Mouse (Mus musculus): ENCODE results near the gene Plppr3.

Plppr3 gene

DNA sequence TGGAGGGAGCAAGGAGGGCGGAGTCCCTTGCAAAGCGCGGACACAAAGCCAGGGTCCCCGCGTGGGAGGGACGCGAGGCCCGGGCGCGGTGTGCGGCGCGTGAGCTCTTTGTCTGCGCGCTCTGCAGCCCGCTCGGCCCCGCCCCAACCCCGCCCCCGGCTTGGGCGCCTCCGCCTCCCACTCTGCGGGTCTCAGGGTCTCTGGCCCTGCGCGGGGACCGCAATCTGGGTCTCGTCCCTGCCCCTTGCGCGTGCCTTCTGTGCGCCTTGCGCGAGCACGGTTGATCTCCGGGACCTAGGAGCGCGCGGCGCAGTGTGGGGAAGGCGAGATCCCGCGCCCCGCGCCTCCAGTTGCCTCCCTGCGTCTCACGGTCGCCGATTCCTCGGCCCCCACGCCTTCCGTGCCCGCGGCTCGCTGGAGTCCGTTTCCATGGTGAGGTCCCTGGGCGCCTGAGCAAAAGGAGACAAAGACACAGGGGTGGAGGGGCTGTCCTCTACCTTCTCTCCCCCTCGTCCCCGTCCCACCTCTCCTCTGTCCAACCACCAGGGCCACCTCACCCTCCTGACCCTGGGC, at the start of gene Plppr3, which contains the start of gene Prtn3:
Plppr3 (minus strand) TSS at position 345 of the 573 bp plus-strand sequence.
Prtn3 (plus strand) TSS at position 187 of the 573 bp plus-strand sequence.
- DNase-seq (ENCODE audit: low read depth, low spot score), result peak; percentile 87

DNA sequence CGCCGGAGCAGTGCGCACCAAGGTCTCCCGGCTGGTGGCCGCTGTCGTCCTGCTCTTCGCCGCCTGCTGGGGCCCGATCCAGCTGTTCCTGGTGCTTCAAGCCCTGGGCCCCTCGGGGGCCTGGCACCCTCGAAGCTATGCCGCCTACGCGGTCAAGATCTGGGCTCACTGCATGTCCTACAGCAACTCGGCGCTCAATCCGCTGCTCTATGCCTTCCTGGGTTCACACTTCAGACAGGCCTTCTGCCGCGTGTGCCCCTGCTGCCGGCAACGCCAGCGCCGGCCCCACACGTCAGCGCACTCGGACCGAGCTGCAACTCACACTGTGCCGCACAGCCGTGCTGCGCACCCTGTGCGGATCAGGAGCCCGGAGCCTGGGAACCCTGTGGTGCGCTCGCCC, 47.1 kb upstream of the Plppr3 start:
- no peak for DNase-seq (ENCODE audit: low read depth, low spot score)

DNA sequence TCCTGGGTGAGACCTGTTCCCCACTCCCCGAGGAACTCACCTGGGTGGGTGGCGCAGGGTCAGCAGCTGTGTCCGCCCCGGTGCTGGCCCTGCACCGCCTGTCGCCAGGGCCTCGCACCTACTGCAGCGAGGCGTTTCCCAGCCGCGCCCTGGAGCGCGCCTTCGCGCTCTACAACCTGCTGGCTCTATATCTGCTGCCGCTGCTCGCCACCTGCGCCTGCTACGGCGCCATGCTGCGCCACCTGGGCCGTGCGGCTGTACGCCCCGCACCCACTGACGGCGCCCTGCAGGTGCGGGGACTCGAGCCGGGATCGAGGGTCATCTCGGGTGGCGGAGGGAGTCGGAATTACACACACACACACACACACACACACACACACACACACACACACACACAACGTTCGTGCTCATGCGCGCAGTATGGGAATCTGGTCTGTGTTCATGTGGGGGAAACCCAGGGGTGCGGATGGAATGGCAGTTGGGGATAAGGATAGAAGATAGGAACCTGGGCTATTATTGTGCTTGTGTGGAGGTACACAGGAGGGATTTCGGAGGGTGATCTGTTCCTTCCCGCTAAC, 46.6 kb upstream of the Plppr3 start, which contains the start of gene R3hdm4:
R3hdm4 (minus strand) TSS at position 251 of the 578 bp plus-strand sequence.
- no peak for DNase-seq (ENCODE audit: low read depth, low spot score)

DNA sequence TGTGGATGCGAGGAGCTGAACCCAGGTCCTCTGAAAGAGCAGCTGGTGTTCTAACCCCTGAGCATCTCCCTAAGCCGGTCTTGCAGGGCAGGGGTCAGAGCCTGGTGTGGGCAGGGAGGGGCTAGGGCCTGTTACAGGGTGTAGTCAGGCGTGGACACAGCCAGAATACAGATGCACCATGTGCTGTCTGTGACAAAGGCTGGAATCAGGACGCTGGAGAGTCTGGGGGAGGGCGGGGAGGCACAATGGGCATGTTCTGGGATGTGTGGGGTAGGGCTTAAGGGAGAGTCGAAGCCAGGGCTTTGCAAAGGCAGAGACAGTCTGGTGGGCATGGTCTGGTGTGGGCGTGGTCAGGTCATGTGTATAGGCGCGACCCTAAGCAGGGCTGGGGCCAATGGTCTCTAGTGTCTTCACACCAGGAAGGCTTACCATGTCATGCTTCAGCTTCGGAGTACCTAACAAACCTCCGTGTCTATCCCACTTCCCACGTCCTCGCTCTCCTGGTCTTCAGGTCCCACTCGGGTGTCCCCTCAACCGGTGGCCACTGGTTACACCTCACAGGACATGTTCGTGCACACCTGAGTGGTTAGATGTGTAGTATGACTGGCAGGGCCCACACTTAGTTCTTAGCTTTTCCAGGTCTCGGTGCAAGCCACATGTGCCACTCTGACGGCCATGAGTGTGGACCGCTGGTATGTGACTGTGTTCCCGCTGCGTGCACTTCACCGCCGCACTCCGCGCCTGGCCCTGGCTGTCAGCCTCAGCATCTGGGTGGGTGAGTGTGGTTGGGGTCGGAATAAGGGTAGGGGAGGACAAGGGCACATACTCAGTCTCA, 45.8 kb upstream of the Plppr3 start:
- DNase-seq (ENCODE audit: low read depth, low spot score), result no peak

DNA sequence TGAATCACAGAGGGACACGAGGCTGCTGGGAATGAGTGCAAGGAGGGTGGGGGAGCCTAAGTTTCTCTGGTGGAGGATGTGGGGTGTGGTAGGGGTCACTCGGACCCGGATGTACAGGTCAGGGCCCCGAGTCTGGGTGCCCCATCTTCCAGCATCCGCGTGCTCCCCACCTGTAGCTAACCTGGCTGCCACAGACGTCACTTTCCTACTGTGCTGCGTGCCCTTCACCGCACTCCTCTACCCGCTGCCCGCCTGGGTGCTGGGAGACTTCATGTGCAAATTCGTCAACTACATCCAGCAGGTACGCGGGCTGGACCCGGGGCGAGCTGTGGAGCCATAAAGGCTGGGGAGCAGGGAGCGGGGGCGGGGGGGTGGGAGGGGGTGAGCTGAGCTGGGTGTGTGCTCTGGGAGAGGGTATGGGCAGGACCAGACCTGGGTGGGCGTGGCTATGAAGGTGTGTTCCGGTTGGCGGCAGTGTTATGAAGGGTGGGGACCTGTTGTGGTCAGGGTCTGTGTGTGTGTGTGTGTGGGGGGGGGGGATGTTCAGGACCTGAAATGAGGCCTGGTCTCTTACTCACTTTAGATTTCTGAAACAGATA, 44.9 kb upstream of the Plppr3 start:
- no peak for DNase-seq (ENCODE audit: low read depth, low spot score)

DNA sequence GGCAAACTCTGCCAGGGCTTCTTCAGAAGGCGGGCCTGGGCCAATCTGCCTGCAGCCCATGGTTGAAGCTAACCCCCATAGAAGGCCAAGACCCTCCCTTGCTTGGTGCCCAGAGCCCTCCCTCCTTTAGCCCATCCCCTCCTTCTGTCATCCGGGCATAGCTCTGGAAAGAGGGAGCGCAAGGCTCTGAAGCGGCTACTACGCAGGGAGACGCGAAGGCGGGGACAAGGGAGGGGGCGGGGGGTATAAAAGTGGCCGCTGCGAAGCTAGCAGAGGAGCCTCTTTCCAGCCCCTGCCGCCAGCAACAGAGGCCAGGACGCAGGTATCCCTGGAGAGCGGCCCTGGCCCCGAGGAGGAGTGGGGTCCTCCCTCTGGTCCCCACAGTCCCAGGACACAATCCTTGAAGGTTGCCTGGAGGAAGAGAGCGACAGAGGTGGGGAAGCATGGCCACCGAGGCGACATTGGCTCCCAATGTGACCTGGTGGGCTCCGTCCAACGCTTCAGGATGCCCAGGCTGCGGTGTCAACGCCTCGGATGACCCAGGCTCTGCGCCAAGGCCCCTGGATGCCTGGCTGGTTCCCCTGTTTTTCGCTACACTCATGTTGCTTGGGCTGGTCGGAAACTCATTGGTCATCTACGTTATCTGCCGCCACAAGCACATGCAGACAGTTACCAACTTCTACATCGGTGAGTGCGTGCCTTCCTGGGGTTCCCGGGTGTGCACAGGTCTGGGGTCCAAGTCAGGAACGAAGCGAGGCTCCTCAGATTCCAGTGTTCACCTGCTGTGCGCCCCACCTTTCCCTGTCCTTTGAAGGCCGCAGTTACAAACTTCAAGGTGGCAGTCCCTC, 44.0 kb upstream of the Plppr3 start:
- DNase-seq (ENCODE audit: low read depth, low spot score), result no peak

DNA sequence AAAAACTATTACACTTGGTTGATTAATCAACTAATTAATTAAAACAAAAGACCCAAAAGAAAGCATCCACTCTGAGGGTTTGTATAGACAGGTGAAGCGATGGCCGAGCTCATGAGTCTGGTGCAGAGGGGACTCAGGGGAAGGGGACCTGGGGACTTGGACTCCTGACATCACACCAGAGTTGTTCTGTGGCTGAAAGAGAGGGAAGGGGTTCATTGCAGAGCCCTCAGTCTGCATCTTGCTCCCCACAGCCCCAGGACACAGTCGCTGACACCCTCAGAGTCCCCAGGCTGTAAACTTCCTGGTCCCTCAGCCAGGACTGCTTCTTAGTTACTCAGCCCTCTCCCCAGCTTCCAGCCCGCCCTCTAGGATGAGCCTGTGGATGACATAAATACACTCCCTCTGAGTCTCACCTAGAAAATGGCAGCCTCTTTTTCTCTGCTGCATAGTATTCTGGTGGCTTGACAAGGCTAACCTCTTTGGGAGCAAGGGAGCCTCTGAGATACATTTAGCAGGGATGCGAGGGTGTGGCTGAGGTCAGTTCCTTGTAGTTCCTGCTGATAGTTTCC, 43.2 kb upstream of the Plppr3 start:
- DNase-seq (ENCODE audit: low read depth, low spot score), result no peak

DNA sequence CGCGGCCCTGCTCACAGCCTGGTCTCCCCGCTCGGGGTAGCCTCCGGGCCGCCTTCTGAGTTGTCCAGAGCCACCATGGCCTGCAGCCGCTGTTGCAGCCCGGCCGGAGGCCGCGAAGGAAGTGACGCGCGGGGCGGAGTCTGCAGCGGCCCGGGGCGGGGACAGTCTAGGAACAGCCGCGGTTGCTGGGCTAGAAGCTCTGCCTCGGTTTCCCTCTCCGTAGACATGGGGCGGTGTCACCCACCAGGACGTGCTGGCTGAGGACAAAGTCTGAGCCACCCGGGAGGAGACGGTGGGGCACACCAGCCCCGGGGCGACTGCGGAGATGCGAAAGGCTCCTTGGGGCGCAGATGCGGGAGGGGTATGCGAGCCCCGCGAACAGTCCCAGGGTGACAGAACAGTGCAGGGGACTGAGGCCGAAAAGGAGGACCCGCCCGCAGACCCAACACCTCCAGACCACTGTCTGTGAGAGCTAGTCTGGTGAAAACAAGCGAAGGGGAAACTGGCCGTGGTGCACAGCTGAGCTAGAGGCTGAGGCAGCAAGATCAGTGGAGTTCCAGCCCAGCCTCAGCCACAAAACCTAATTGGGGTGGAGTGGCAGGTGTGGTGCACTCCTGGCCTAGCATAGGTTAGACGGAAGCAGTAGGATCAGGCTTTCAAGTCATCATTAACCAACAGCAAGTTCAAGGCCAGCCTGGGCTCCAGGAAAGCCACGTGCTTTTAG, 42.5 kb upstream of the Plppr3 start, which contains the start of gene Kiss1r:
Kiss1r (plus strand) TSS at position 164 of the 724 bp plus-strand sequence.
- peak; percentile 72 for DNase-seq (ENCODE audit: low read depth, low spot score)

DNA sequence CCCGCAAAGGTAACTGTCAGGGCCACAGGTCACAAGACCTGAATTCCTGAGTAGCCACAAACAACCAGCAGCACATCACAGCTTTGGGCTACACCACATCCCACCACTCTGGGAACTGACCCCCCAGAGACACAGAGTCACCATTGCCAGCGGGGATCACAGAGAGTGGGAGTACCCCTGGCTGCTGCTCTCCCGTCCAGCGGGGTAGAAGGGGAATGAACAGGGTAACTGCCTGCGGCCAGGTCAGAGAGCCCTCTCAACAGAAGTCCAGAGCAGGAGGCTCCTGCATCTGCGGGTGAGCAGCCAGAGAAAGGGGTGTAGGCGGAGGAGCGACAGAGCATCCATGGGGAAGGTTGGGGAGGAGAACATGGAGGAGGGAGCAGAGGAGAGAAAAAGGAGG, 41.6 kb upstream of the Plppr3 start:
- no peak for DNase-seq (ENCODE audit: low read depth, low spot score)

DNA sequence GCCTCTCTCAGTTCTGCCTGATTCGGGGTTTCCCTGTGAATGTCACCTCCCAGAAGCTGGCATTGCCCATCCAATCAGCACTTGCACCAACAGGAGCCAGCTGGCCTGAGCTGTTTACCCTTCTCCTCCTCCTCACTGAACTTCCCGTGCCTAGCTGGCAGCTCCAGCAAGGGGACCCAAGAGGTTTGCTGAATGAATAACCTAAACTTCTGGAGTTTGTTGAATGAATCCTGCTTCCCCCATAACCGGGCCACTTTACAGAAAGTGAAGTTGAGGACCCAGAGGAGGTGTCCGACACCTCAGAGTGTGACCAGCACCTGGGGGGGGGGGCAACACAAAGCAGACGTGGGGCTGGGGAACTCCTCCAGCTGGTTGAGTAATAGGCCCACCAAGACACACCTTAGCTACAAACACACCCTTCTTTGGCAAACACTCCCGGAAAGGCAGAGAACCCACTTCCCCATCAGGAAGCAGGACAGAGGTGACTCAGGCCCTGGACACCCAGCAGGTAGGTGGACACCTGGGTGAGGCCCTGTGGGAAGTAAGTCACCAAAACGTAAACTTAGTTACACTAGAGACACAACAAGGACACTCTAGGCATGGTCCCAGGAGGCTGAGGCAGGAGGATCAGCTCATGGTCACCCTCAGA, 40.6 kb upstream of the Plppr3 start:
- no peak for DNase-seq (ENCODE audit: low read depth, low spot score)

DNA sequence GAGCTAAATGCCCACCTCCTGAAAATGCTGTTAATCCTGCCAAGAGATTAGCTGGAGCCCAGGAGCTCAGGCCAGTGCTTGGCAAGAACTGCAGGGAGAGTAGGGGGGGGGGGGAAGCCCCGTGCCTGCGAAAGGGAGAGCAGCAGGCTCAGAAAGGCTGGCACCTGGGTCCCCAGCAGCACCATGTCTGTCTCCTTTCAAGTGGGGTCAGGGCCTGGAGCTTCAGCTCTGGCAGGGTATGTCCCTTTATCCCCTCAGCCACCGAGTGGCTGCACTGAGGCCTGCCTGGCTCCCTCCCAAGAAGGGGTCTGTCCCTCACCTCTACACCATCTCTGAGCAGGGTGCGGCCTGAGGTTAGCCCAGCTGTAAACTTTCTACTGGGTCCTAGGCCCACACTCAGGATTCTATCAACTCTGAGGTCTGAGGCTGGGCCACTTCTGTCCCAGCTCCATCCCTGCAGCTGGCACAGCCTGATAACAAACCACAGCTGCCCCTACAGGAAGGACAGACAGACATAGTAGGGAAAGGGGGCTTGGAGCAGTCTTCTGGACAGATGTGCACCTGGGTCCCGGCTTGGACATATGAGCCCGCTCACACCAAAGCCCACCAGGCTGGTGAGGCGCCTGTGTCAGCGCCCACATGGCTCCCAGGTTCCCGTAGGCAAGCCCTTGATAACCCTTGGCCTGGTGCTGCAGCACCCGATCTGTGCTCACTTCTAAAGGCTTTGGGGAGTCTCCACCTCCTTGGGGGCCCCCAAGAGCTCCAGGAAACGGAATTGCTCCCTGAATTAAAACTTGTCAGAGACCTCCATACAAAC, 39.9 kb upstream of the Plppr3 start:
- no peak for DNase-seq (ENCODE audit: low read depth, low spot score)

DNA sequence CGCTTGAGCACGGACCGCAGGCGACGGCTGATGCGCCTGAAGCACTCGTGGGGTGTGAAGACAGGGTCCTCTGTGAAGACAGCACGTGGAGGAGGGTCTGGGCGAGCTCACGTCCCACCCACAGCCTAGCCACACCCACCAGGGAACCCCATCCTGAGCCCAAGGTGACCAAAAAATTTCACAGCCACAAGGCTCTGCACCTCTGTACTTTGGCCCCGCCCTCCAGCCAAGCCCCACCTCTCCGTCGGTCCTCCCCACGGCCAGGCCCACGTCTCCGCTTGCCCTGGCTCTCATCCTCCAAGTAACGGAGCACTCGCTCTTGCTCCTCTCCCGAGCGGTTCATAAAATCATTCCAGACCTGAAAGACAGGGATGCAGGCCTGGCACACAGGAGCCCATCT, 38.0 kb upstream of the Plppr3 start:
- no peak for DNase-seq (ENCODE audit: low read depth, low spot score)

DNA sequence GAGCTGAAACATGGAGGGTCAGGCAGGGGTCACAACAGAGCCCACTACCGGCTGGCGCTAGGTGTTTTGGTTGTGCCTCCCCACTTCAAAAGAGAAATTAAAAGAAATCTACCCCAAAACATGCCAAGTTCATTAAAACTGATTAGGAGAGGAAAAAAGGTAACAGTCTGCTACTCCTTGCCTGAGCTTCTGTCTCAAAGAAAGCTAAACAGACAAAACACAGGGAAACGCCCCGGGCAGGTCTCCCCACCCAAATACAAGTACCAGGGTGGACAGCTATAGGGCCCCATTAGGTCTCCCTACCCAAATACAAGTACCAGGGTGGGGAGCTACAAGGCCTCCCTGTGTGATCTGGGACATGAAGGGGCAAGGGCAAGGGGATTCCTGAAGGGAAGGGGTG, 36.1 kb upstream of the Plppr3 start, which contains the start of gene Gm26602:
Gm26602 (plus strand) TSS at position 301 of the 400 bp plus-strand sequence.
- DNase-seq (ENCODE audit: low read depth, low spot score), result no peak

DNA sequence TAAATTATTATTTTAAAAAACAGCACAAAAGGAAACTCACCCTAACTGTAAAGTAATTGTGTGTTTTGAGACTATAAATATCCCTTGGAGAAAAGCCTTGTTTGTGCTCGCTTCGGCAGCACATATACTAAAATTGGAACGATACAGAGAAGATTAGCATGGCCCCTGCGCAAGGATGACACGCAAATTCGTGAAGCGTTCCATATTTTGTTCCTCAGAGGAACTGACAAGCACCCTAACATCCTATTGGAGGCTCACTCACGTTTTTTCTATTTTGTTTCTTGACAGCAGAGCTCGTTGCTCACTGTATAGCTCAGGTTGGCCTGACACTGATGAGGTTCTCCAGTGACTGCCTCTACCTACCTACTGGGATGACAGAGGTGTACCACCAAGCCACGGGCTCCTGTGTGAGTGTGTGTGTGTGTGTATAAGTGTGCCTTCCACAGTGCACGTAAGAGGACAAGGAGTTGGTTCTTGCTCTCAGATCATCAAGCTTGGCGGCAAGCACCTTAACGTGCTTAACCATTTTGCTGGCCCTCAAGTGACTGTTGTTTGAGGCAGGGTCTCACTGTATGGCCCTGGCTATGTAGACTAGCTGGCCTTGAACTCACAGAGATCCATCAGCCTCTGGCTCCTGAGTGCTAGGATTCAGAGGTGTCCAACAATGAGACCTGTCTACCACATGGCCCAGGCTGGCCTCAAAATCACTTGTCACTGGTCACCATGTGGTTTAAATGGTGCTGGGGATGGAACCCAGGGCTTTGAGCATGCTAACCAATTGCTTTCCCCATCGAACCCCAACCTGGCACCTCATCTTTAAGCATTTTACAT, 34.9 kb upstream of the Plppr3 start:
- DNase-seq (ENCODE audit: low read depth, low spot score), result no peak

DNA sequence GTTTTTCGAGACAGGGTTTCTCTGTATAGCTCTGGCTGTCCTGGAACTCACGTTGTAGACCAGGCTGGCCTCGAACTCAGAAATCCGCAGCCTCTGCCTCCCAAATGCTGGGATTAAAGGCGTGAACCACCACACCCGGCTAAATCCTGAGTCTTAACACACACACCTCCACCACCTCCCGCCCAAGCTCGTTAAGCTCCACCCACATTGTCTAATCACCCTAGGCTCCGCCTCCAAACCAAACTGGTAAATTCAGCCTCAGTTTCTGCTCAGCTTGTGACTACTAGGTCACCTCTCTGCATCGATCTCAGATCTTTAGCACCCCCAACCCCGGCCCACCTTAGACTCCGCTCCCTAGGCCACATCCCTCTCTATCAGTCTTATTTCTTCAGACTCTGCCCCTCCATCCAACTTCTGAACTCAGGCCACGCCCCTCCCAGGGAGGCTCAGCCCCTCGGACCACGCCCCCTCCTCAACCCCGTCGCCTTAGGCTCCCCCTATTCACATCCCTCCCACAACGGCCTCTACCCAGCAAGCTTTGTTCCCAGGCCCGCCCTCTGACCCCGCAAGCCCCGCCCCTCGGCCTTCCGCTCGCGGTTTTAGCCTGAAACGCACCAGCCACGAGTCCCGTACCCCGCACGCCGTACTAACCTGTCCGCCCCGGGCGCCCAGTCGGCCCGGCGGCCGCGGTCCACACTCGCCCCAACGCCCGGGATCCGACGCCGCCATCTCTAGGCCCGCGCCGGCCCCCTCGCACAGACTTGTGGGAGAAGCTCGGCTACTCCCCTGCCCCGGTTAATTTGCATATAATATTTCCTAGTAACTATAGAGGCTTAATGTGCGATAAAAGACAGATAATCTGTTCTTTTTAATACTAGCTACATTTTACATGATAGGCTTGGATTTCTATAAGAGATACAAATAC, 34.0 kb upstream of the Plppr3 start, which contains the start of gene Med16:
Med16 (minus strand) TSS at position 757 of the 925 bp plus-strand sequence.
- peak; percentile 96 for DNase-seq (ENCODE audit: low read depth, low spot score)

DNA sequence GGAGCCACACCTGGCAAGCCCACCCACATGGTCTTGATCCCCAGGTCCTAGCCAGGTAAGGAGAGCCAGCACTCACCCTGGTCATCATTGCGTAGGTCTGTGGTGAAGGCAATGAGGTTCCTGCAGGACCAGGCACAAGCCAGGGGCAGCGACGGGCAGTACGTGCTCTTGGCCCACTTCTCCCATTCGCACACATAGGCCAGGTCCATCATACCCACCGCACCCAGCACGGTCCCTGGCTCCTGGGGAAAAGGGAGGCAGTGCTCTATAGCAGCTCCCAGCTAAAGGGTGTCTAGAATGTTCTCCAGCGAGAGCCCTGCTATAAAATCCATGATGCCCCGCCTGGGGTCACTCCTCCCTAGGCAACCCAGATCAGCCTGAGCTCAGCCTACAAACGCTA, 33.0 kb upstream of the Plppr3 start:
- no peak for DNase-seq (ENCODE audit: low read depth, low spot score)

DNA sequence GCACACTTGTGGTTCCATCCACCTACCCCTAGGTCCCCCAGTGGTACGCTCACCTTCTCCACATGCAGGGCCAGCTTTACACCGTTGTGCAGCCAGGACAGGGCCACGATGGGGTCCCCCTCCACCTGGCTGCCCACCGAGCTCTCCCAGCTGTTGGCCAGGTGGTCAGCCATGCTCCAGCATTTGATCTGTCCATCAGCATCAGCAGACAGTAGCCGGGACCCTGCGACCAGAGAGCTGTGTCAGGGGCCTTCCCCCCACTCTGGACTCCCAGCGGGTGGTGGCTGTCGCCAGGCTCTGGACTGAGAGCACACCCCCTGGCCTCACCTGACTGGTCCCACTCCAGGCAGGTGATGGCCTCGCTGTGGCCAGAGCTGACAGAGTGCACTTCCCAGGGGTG, 32.3 kb upstream of the Plppr3 start:
- no peak for DNase-seq (ENCODE audit: low read depth, low spot score)

Measured in mesoderm, embryonic 11.5 days (tissue).